Mouse (Mus musculus): ENCODE data around the gene Fbp2. TPM values are rescaled to one million over a fixed set of nuclear protein-coding genes. Genes with fewer than 3 reads are reported as not detected.

The Fbp2 gene
- polyA plus RNA-seq, 1 experiment: not detected

DNA sequence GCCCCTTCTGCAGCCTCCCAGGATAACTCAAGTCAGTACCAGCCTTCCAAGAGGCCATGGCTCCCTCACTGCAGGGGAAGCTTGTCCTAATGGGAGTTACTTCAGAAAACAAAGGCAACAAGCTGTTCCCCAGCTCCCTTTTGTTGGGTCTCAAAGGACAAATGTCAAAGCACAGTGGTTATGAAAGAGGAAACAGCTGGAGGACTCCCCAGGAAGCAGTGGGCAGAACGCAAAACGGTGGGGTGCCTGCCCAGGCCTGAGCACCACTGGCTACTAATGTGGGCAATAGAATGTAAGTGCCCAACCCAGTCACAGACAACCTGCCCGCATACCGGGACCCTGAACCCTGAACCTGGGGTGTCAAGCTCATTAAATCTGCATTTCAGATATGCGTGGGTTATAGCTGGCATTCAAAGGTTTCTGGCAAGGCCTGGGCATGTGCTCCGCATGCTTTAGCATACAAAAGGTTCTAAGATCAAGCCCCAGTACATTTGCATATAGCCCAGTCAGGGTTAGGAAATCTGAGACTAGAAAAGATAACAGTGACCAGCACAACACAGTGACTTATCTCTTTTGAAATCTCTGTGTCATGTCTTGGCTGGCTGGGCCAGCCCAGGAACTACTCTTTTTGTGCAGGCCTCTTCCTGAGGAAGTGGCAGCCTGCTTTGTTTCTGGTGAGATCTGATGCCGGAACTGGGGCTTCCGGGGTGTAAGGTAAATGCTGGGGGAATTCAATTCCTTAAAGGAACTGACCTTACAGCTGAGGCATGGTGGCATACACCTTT lies 21.8 kb upstream of the Fbp2 start:
- peak; percentile 30 to 39 for DNase-seq (ENCODE audit: low read depth in 1 of 2, low spot score in 2 of 2)
- Histone ChIP-seq H3K36me3 (ENCODE audit: control insufficient read depth, insufficient read depth, low read length) (no peaks in the 10 kb centered on the region), H3K27me3 (ENCODE audit: control insufficient read depth, insufficient read depth, low read length) (no peaks in the 10 kb centered on the region), H3K4me3 (ENCODE audit: extremely low read depth, insufficient read depth, insufficient read length) (no peak overlapping the region), H3K4me1 (ENCODE audit: control insufficient read depth, insufficient read depth, insufficient read length) (peaks cover 5% of the 10 kb centered on the region; the same call in 1 of the 2 replicates), H3K27ac (ENCODE audit: insufficient read depth, low read length) (0 out of 2 replicates have a peak overlapping the region, but pooled peaks have one; percentile 5)
- TF ChIP-seq POLR2A (IDR thresholded peaks at IDR 0.05; ENCODE audit: low read depth, low read length) (no peak), CTCF (IDR thresholded peaks at IDR 0.05; ENCODE audit: extremely low read depth, insufficient read depth, insufficient read length, insufficient replicate concordance) (no peak)
- WGBS: 7% methylated on average over 8 of the region's 8 CpGs

DNA sequence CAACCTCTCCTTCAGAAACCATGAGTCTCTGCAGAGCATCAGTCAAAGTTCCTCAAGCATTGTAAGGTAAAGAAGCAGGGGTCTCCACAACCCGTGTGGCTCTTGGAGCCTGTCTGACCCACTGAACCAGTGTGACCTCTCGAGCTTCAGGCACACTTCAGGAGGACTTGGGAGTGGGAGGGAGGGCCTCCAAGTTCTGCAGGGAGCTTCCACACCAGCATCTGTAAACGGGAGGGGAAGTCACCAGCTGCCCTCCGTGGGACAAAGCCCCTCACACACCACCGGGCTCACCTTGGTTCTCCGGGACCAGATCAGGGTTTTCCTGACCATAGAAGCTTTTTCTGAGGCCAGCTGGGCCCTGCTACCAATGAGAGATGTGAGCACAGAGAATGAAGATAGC lies 21.2 kb upstream of the Fbp2 start:
- Histone ChIP-seq H3K27me3 (ENCODE audit: control insufficient read depth, insufficient read depth, low read length) (no peaks in the 10 kb centered on the region), H3K4me3 (ENCODE audit: extremely low read depth, insufficient read depth, insufficient read length) (no peak overlapping the region), H3K27ac (ENCODE audit: insufficient read depth, low read length) (no peak overlapping the region), H3K36me3 (ENCODE audit: control insufficient read depth, insufficient read depth, low read length) (no peaks in the 10 kb centered on the region), H3K4me1 (ENCODE audit: control insufficient read depth, insufficient read depth, insufficient read length) (peaks cover 5% of the 10 kb centered on the region; the same call in 1 of the 2 replicates)
- TF ChIP-seq CTCF (IDR thresholded peaks at IDR 0.05; ENCODE audit: extremely low read depth, insufficient read depth, insufficient read length, insufficient replicate concordance) (no peak), POLR2A (IDR thresholded peaks at IDR 0.05; ENCODE audit: low read depth, low read length) (no peak)
- no peak for DNase-seq (ENCODE audit: low read depth in 1 of 2, low spot score in 2 of 2)
- 18% methylated on average over 6 of the region's 6 CpGs for WGBS

DNA sequence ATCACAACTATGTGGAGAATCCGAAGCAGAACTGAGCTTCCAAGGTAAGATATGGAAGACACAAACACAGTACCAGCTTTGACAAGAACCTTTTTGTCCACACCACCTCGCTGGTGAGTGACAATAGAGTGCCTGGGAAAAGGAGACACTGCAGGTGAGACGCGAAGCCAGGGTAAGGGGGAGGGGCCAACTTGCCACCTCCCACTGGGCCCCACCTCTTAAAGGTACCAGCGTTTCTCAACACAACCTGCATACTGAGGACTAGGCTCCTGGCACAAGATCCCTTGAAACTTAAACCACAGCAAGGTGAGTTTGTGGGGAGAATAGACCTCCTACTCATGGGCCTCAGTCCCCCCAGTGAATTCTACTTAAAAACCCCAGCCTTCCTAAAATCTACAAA lies 19.0 kb upstream of the Fbp2 start:
- WGBS: 74% methylated on average over 5 of the region's 5 CpGs
- DNase-seq (ENCODE audit: low read depth in 1 of 2, low spot score in 2 of 2): no peak
- Histone ChIP-seq H3K27ac (ENCODE audit: insufficient read depth, low read length) (no peak overlapping the region), H3K4me3 (ENCODE audit: extremely low read depth, insufficient read depth, insufficient read length) (no peak overlapping the region), H3K36me3 (ENCODE audit: control insufficient read depth, insufficient read depth, low read length) (no peaks in the 10 kb centered on the region), H3K4me1 (ENCODE audit: control insufficient read depth, insufficient read depth, insufficient read length) (peaks cover 5% of the 10 kb centered on the region; the same call in 1 of the 2 replicates), H3K27me3 (ENCODE audit: control insufficient read depth, insufficient read depth, low read length) (no peaks in the 10 kb centered on the region)
- TF ChIP-seq CTCF (IDR thresholded peaks at IDR 0.05; ENCODE audit: extremely low read depth, insufficient read depth, insufficient read length, insufficient replicate concordance): no peak
- no peak for TF ChIP-seq POLR2A (IDR thresholded peaks at IDR 0.05; ENCODE audit: low read depth, low read length)

DNA sequence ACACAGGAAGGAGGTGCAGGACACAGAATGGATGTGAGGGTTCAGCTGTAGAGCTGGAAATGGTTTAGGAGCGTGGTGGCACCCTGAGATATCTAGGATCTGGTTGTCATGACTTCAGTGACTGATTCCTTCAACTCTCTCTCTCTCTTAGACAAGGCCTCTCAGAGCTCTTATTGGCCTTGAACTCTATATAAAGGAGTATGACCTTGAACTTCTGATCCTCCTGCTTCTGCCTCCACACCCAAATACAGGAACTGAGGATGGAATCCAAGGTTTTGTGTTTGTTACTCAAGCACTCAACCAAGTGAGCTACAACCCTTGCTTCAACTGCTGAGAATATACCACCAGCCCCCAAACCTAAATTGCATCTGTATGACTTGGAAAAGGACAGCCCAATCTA lies 17.9 kb upstream of the Fbp2 start:
- Histone ChIP-seq H3K27ac (ENCODE audit: insufficient read depth, low read length) (no peak overlapping the region), H3K36me3 (ENCODE audit: control insufficient read depth, insufficient read depth, low read length) (no peaks in the 10 kb centered on the region), H3K4me1 (ENCODE audit: control insufficient read depth, insufficient read depth, insufficient read length) (peaks cover 5% of the 10 kb centered on the region; the same call in 1 of the 2 replicates), H3K27me3 (ENCODE audit: control insufficient read depth, insufficient read depth, low read length) (no peaks in the 10 kb centered on the region), H3K4me3 (ENCODE audit: extremely low read depth, insufficient read depth, insufficient read length) (no peak overlapping the region)
- whole genome bisulfite sequencing: 77% methylated on average over 1 of the region's 1 CpGs
- TF ChIP-seq POLR2A (IDR thresholded peaks at IDR 0.05; ENCODE audit: low read depth, low read length): no peak
- TF ChIP-seq CTCF (IDR thresholded peaks at IDR 0.05; ENCODE audit: extremely low read depth, insufficient read depth, insufficient read length, insufficient replicate concordance): no peak
- no peak for DNase-seq (ENCODE audit: low read depth in 1 of 2, low spot score in 2 of 2)

DNA sequence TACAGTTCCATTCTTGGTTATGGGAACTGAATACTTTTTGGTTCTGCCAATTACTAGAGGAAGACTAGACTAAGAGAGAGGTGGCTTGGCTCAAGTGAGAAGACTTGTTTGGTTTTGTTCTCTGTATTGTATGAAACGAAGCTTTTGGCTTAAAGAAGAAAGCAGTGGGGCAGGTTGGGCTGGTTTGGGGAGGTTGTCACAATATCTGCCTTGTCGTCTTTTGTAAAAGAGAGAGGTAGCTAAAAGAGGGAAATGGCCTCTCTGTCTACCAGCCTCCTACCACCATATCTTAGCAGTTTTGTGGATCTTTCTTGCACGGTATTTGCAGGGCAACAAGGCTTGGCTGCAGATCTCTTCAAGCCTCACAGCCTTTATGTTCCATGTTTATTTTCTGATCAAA lies 14.0 kb upstream of the Fbp2 start:
- no peak overlapping the region for H3K4me3 ChIP-seq (ENCODE audit: extremely low read depth, insufficient read depth, insufficient read length)
- TF ChIP-seq CTCF (IDR thresholded peaks at IDR 0.05; ENCODE audit: extremely low read depth, insufficient read depth, insufficient read length, insufficient replicate concordance): no peak
- H3K27ac ChIP-seq (ENCODE audit: insufficient read depth, low read length): no peak overlapping the region
- 87% methylated on average over 3 of the region's 3 CpGs for WGBS
- no peak for DNase-seq (ENCODE audit: low read depth in 1 of 2, low spot score in 2 of 2)
- H3K36me3 ChIP-seq (ENCODE audit: control insufficient read depth, insufficient read depth, low read length): no peaks in the 10 kb centered on the region
- H3K4me1 ChIP-seq (ENCODE audit: control insufficient read depth, insufficient read depth, insufficient read length): no peaks in the 10 kb centered on the region
- H3K27me3 ChIP-seq (ENCODE audit: control insufficient read depth, insufficient read depth, low read length): no peaks in the 10 kb centered on the region

DNA sequence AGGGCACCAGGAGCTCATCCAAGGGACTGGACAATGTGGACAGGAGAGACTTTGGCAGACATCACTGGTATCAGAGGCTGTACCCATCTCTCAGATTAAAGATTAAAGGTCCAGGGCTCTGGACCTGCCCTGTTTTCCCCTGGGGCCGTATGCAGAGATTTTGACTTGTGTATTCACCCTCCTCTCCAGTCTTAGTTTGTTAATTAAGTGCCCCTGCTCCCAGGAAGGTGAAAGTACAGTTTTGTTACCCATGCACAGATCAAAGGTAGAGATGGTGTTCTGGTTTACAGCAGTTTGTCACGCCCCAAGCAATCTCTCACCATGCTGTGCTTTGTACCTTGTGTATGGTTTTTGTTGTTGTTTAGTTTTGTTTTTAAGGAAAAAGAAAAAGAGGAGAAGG lies 12.4 kb upstream of the Fbp2 start:
- no peaks in the 10 kb centered on the region for H3K4me1 ChIP-seq (ENCODE audit: control insufficient read depth, insufficient read depth, insufficient read length)
- WGBS: 96% methylated on average over 2 of the region's 2 CpGs
- H3K27ac ChIP-seq (ENCODE audit: insufficient read depth, low read length): no peak overlapping the region
- DNase-seq (ENCODE audit: low read depth in 1 of 2, low spot score in 2 of 2): no peak
- TF ChIP-seq CTCF (IDR thresholded peaks at IDR 0.05; ENCODE audit: extremely low read depth, insufficient read depth, insufficient read length, insufficient replicate concordance) (no peak), POLR2A (IDR thresholded peaks at IDR 0.05; ENCODE audit: low read depth, low read length) (no peak)
- no peaks in the 10 kb centered on the region for H3K27me3 ChIP-seq (ENCODE audit: control insufficient read depth, insufficient read depth, low read length)
- no peaks in the 10 kb centered on the region for H3K36me3 ChIP-seq (ENCODE audit: control insufficient read depth, insufficient read depth, low read length)
- H3K4me3 ChIP-seq (ENCODE audit: extremely low read depth, insufficient read depth, insufficient read length): no peak overlapping the region

DNA sequence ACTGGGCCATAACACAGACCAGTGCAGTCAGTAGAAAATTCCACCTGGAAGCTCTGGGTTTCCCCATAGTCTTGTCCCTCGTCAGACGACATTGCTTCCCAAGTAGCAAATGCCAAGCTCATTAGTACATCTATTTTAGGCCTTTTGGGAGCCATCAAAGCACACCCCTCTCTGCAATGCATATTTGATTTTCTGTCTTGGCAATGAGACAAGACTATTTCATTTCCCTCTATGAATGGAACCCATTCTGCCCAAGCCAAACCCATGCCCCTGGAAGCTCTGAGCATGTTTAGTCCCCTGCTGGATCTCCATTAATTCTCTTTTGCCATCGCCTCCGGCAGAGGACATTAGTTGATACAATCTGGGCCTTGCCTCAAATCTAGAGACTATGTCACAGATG lies 8.6 kb upstream of the Fbp2 start:
- WGBS: 92% methylated on average over 4 of the region's 4 CpGs
- H3K27ac ChIP-seq (ENCODE audit: insufficient read depth, low read length): no peak overlapping the region
- H3K4me1 ChIP-seq (ENCODE audit: control insufficient read depth, insufficient read depth, insufficient read length): no peaks in the 10 kb centered on the region
- no peaks in the 10 kb centered on the region for H3K27me3 ChIP-seq (ENCODE audit: control insufficient read depth, insufficient read depth, low read length)
- TF ChIP-seq CTCF (IDR thresholded peaks at IDR 0.05; ENCODE audit: extremely low read depth, insufficient read depth, insufficient read length, insufficient replicate concordance): no peak
- no peak for TF ChIP-seq POLR2A (IDR thresholded peaks at IDR 0.05; ENCODE audit: low read depth, low read length)
- no peak overlapping the region for H3K4me3 ChIP-seq (ENCODE audit: extremely low read depth, insufficient read depth, insufficient read length)
- DNase-seq (ENCODE audit: low read depth in 1 of 2, low spot score in 2 of 2): no peak
- no peaks in the 10 kb centered on the region for H3K36me3 ChIP-seq (ENCODE audit: control insufficient read depth, insufficient read depth, low read length)

All from spleen, adult 2 months (tissue).